Mouse (Mus musculus): ENCODE measurements around the gene Immp2l.

GRCm38 (mm10) chr12:41313391-41313790, 289.5 kb downstream of the Immp2l start:
- TF ChIP-seq CTCF (IDR thresholded peaks at IDR 0.05; ENCODE audit: low read depth, low read length) (no peak), TAL1 (conservative IDR thresholded peaks at IDR 0.05; ENCODE audit: low read depth, low read length) (no peak), GATA2 (IDR thresholded peaks at IDR 0.05; ENCODE audit: borderline replicate concordance, low read depth, low read length) (no peak)
